Mouse (Mus musculus) heart, postnatal 14 days (tissue): ENCODE results near the gene Phb. TPM values are rescaled to one million over a fixed set of nuclear protein-coding genes. Genes with fewer than 3 reads are reported as not detected.
"Not testable (repeated sequence)": the region's sequence is repeated elsewhere in the genome, so short reads cannot be mapped to it uniquely, and the experiment has no call there.

Experiments
- DNase-seq, 2 experiments: peaks; one replicate each; pipeline ENCODE4 v3.0.0; 2021 to 2022
- intact Hi-C: fragments of 180-260 bp; cut with DNase I; formaldehyde crosslinking; loops from one replicate; pipeline ENCODE4 v1.15.1; 2025
- total RNA-seq, 2 experiments: library from RNA; stranded (reverse); gene quantifications; 2 replicates each; pipeline ENCODE4 v1.2.3; 2021

Gene Phb
- total RNA-seq, 2 experiments from 2014 or later: 338 to 341 TPM

GRCm38 (mm10) chr11:95648827-95649226 lies 17.9 kb upstream of the Phb start:
- intact Hi-C loops: loop anchor here (1.0 to 2.0 kb wide), 2 partner anchors 62 to 116 kb away; partner anchors contain the start of gene Ngfr
- peak; percentile 68 to 83 for DNase-seq

- DNase-seq: no peak
- intact Hi-C loops: loop anchor here (2.0 kb wide), 1 partner anchor 63 kb away; the partner anchor contains the start of gene Ngfr
These were observed 17.2 kb upstream of the Phb start for GRCm38 (mm10) chr11:95649560-95649959.

DNA sequence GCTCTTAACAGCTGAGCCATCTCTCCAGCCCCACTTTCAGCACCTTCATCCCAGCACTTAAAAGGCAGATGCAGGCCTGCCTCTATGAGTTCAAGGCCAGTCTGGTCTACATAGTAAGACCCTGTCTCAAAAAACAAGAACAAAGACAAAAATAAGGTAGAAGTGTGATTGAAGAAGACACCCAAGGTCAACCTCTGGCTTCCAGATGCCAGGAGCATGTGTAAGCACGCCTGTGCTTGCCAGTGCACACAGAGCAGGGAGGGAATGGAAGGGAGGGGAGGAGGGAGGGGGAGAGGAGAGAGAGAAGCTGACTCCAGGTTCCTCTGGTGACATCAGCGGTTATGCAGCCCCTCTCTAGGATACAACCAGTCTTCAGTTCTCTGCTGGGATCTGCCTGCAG lies 16.8 kb upstream of the Phb start:
- no peak for DNase-seq
- intact Hi-C loops: no loop called here

DNA sequence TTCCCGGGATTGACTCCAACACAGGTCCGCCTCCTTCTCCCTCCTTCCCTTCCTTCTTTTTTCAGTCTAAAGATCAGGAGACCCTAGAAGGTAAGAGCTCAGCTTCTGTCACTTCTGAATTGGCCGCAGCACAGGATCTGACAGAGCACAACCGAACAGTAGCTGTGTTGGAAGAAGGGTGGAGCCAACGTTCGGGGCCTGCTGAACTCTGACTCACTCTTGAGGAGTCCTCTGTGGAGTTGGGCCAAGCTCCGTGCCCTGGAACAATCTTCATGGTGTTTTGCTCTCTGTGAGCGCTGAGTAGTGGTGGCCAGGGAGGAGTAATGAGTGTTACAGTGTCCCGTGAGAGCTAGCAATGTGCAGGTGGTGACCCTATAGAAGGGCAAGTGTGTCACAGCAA lies 15.8 kb upstream of the Phb start:
- peak in 1 of 2 experiments; percentile 38 for DNase-seq
- intact Hi-C loops: no loop called here

DNA sequence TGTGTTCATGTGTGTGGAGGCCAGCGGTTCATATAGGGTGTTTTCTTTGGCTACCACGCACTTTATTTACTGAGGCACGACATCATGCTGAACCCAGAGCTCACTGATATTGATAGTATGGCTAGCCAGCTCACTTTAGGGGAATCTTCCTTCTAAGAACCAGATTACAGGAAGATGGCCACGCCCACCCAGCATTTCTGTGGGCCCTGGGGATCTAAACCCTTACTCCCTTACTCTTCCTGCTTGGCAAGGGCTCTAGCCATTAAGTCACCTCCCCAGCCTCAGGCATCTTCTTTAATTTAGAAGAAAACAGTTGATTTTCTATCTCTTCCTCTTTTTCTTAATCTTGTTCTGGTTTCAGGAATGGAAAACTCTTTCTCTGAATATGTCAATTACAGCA lies 9.3 kb upstream of the Phb start:
- intact Hi-C loops: no loop called here
- DNase-seq: no peak

DNA sequence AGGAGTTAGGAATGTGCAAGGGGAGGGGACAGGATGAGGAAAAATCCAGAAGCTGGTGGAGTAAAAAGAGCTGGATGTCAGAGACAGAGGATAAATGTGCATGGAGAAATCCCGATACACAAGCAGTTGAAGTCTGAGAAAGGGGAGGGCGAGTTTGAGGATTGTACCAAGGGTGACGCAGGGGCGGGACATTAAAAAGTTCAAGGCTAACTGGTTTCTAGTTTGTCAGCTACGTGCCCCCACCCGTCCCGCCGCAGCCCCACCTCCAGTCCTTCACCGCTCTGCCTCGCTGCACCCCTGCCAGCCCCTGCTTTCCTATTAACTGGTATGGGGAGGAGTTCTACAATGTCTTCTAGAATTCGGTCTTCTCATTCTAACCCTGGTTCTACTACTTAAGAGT lies 420 bp downstream of the Phb start:
- intact Hi-C loops: loop anchor here (10.0 kb wide), 1 partner anchor 272 kb away; no protein-coding TSS in a partner anchor
- peak in 1 of 2 experiments; percentile 26 for DNase-seq

DNA sequence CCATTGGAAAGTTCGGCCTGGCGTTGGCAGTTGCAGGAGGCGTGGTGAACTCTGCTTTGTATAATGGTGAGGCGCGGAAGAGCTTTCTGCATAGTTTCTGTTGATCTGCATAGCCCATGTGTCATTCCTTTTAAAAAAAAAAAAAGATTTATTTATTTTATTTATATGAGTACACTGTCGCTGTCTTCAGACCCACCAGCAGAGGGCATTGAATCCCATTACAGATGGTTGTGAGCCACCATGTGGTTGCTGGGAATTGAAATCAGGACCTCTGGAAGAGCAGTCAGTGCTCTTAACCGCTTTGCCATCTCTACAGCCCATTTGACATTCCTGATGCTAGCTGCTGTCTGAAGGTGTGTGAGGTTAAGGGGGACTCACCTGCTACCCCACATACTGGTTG lies 1.3 kb downstream of the Phb start:
- DNase-seq: not testable (repeated sequence)
- intact Hi-C loops: loop anchor here (10.0 kb wide), 1 partner anchor 273 kb away; no protein-coding TSS in a partner anchor

- intact Hi-C loops: no loop called here
- DNase-seq: no peak
These were observed 8.7 kb downstream of the Phb start for GRCm38 (mm10) chr11:95675498-95675897.

DNA sequence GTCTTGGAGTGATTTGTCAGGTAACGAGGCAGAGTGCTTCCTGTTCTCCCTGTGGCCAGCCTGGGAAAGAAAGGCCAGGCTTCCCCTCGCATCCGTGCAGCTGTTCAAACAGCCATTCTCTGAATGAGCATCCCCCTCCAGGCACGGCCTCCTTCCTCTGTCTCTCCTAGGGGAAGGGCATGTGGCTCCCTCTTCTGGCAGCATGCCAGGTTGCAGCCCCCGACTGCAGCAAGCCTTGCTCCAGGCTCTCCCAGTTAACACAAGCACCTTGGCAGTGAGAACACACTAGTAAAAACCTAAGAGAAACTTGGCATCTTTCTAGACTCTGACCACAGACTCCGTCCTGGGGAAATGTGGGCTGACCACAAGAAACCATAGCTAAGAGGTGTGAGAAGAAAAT lies 9.6 kb downstream of the Phb start:
- peak; percentile 51 to 73 for DNase-seq

DNA sequence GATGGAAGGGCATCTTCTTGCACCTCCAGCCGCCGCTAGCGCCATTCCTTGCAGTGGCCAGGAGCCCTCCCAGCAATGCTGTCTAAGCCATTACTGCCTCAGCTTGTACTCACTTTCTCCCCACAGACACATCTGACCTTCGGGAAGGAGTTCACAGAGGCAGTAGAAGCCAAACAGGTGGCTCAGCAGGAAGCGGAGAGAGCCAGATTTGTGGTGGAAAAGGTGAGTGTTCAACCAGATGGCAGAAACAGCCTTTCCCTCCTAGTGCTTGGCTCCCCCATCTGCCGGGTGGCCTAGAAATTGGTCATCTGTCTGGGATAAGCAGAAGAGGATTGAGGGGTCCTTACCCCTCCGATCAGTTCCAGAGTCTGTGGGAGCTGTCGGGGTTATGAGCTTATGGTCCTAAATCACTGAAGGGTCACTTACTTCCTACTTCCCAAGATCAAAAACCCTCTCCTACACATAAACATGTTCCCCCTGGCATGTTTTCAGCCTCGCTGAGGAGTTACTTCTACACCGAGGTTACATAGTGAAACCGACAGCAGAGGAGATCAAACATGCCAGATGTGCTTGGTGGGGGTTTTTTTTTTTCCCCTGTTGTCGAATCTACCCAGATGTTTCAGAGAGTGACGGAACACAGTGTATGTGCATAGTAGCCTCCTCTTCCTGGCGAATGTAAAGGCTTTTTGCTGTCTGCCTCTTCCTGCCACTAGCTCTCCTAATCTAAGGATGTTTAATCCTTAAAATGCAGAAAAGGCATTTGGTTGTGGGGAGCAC lies 11.4 kb downstream of the Phb start:
- intact Hi-C loops: no loop called here
- DNase-seq: no peak

More for the DNA sequence above, 9.6 kb downstream of the Phb start:
- intact Hi-C loops: no loop called here

DNA sequence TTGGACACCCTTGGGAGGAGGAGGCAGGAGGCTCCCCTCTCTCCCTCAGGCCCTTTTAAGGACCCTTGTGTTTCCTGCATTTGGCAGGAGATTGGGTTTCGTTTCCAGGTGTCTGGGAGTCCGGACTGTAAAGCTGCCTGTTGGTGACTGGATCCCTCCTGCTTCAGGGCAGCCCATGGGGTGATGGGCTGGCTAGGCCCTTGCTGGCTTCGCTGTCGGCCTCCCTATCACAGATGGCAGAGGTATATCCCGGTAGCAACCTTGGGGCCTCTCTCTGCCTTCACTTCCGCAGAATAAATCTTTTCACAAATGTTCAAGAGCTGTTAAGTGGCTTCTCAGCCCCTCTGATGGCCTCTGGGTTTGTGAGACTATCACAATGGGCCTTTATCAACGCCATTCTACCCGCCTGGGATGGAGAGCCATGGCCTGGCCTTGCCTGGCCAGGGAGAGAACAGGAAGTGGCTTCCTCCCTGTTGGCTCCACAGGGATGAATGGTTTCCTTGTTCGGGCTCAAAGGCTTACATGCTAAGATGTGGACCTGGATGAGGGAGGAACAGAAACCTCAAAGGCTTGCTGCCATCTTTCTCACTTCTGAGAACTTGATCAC lies 15.3 kb downstream of the Phb start:
- intact Hi-C loops: no loop called here
- DNase-seq: no peak

DNA sequence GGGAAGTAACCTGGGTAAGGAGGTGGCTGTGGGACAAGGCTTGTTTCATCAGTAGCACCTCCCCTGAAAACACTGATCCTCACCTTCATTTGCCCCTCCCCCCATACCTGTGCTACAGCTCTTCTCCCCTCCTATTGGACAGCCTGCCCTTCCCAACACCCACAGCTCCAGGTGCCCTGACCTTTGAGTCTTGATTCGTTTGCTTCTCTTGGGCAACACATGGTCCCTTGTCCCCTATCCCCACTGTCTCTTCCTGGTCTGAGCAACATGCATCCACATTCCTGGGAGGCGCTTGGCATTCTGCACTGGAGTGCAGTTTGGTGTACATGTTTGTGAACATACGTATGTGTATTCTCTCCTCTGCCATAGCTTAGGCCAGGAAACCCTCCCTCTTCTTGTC lies 16.2 kb downstream of the Phb start:
- DNase-seq: no peak
- intact Hi-C loops: no loop called here

DNA sequence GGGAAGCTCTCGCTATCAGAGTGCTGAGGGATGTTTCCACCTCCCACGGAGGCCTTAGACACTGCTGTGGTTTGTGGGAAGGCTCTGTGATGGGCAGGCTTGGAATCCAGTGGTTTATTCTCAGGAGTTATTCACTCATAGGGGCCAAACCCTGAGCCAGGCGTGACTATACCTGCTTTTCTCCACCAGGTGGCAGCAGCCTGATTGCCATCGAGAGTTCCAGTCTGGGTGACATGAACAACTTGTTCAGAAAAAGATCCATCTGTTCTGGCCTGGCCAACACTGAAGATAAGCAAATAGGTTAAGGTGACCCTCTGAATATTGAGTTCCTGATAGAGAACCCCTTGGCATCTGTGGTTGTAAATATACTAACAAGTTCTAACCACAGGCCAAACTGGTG lies 19.3 kb downstream of the Phb start:
- DNase-seq: peak; percentile 69 to 87
- intact Hi-C loops: loop anchor here (1.0 to 5.0 kb wide), 2 partner anchors 64 to 166 kb away; no protein-coding TSS in a partner anchor

GRCm38 (mm10) chr11:95687084-95687656 lies 20.4 kb downstream of the Phb start:
- intact Hi-C loops: loop anchor here (5.0 kb wide), 1 partner anchor 165 kb away; no protein-coding TSS in a partner anchor
- DNase-seq: peak in 1 of 2 experiments; percentile 18

GRCm38 (mm10) chr11:95688515-95688914 lies 21.8 kb downstream of the Phb start:
- DNase-seq: peak; percentile 50 to 54
- intact Hi-C loops: loop anchor here (5.0 kb wide), 1 partner anchor 164 kb away; no protein-coding TSS in a partner anchor

- peak; percentile 33 to 43 for DNase-seq
- intact Hi-C loops: loop anchor here (5.0 kb wide), 1 partner anchor 163 kb away; no protein-coding TSS in a partner anchor
These were observed 22.2 kb downstream of the Phb start for GRCm38 (mm10) chr11:95688981-95689380.

DNA sequence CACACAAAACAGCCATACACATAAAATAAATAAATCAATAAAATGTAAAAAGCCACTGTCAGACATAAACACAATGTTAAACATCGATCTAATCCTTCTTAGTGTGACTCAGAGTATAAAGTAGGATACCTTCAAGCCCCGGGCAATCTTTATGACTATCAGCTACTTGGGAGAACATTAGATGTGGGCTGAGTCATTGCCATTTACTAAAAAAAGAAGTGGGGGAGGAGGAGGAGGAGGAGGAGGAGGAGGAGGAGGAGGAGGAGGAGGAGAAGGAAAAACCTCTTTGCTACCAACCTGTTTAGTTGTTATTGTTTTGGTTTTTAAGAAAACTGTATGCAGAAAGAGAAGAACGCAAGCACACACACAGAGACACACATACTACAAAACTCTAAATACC lies 22.8 kb downstream of the Phb start:
- no peak for DNase-seq
- intact Hi-C loops: loop anchor here (5.0 kb wide), 1 partner anchor 163 kb away; no protein-coding TSS in a partner anchor

GRCm38 (mm10) chr11:95698541-95698940 lies 31.8 kb downstream of the Phb start:
- intact Hi-C loops: no loop called here
- DNase-seq: no peak

DNA sequence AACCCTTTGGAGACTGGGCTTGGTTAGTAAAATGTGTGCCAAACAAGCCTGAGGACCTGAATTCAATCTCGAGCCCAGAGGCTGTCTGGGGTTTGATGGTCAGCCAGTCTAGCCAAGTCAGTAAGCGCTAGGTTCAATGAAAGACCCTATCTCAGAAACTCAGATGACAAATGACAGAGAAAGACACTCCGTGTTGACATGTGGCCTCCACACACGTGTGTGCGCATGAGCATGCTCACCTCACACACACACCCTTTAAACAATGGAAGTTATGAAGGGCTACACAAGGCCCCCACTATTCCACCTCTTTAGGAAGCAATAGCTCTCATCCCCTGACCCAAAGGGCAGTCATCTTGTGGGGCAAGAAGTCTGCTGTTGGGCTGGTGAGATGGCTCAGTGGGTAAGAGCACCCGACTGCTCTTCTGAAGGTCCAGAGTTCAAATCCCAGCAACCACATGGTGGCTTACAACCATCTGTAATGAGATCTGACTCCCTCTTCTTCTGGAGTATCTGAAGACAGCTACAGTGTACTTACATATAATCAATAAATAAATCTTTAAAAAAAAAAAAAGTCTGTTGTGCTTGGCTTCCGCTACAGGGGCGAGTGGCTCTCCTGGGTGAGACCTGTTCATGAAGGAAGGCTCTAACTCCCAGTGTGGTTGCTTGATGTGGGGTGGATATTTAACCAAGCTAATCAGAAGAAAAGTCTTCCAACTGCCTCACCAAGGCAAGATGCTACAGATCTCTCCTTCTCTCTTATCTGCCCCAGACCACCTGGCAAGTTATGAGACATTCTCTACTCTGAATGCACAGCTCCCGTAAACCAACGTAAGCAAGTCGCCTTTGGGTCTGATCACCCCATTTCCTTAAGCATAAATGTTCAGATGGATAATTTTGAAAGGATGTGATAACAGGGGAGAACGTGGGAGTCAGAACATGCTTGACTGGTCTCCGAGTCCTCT lies 34.3 kb downstream of the Phb start:
- no peak for DNase-seq
- intact Hi-C loops: no loop called here
